Mouse (Mus musculus): ENCODE measurements around the gene Polg2. TPM values are rescaled to one million over a fixed set of nuclear protein-coding genes. Genes with fewer than 3 reads are reported as not detected.
"Not testable (repeated sequence)": the region's sequence is repeated elsewhere in the genome, so short reads cannot be mapped to it uniquely, and the experiment has no call there.

The Polg2 gene
- total RNA-seq, 2 experiments from 2014 or later = 3.1 to 5.0 TPM

DNA sequence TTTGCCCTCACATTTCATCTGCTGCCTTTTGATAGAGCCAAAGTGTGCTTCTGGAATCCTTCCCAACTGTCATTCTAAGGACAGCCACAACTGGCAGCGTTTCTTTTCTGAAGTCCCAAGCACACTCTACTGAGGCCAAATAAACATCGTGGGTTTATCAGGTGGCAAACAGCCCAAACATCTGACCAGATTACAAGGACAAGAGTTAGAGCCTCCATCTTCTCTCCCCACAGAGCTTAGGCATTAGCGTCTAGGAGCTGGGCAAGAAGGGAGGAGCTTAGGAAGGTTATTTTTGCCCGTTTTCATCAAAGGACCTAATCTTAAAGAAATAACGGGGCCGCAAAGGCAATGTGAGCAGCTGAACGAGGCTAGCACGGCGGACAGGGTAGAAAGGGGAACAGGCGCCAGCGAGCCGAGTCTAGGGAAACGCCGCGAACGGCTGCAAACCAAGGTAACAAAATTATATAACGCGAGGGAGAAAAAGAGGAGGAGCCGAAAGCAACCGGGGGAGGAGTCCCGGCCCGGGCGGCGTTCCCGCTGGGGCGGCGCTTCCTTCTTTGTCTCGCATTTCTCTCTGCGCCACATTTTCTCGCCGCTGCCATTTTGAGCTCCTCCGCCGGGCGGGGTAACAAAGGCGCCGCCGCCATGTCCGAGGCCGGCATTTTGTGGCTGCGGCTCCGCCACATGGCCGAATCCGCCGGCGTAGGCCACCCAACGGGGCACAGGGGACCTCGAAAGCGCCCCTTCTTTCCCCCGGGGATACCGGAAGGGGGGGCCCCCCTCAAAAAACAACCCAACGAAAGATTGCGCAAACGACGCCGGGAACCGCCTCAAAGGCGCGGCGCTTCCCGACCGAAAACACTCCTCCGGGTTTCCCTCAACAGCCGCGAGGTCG lies 8.0 kb upstream of the Polg2 start:
- 0 out of 2 replicates have a peak, but pooled peaks have one; percentile 16 for TF ChIP-seq CTCF (conservative IDR thresholded peaks at IDR 0.05)
- DNase-seq (ENCODE audit: low spot score in 2 of 2) = peak; percentile 88 to 91
- Histone ChIP-seq H3K4me3 (peak overlapping the region; percentile 89), H3K27ac (peak overlapping the region; percentile 100)

DNA sequence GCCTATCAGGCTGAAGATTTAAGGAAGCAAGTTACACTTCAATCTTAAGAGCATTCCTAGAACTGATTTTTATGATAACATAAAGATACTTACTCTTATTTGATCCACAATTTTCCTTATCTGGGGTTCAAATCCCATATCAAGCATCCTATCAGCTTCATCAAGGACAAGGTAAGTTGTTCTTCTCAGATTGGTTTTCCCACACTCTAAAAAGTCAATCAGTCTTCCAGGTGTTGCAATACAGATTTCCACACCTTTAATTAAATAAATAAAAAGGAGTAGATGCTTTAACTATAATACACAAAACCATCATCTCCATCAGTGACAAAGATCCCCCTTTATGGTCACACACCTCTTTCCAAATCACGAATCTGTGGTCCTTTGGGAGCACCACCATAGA lies 5.7 kb upstream of the Polg2 start:
- Histone ChIP-seq H3K4me3 (peak overlapping the region; percentile 32), H3K27ac (no peak overlapping the region)
- DNase-seq (ENCODE audit: low spot score in 2 of 2) = no peak
- no peak for TF ChIP-seq CTCF (conservative IDR thresholded peaks at IDR 0.05)

GRCm38 (mm10) chr11:106784476-106784875 lies 5.1 kb upstream of the Polg2 start:
- no peak for TF ChIP-seq CTCF (conservative IDR thresholded peaks at IDR 0.05)
- DNase-seq (ENCODE audit: low spot score in 2 of 2) = no peak
- H3K27ac ChIP-seq = no peak overlapping the region
- H3K4me3 ChIP-seq = no peak overlapping the region; the same call in 1 of the 2 replicates

DNA sequence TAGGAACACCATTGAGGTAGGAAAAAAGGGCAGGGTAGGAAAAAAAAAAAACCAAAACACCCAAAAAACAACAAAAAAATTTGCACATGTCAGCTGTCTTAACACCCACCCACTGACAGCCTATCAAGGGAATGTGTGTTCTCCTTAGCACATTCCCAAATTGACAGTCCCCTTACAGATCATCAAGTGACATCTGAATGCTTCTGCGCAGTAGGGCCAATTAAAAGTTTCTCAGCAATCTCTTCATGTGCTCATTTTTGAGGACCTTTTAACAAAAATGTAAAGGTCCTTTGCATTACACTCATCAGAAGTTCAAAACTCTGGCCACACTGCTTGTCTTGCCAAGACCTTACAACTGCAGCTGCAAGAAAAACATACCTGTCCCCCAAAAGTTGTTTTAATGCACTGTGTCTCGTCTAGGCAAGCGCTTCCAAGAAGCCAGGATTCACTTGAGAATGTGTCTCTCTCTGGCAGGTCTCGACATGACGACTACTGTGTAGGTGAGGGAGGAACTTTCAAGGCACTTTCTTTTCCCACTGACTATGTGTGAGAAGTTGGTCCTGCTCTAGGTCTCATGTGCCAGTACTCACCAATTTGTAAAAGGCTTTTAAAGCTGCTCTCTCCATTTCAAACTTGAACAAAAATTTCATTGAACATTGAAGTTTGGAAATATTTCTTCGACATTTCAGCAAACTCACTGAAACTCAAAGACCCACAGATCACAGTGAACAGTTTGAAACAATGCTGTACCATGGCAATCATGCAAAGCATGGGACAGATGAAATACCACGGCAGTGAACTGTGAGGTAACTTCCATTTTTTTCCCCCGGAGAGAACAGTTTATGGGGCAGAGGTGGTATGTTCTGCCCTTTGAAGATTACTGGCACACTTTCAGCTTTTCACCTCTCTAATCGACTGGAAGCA lies 3.8 kb upstream of the Polg2 start:
- no peak overlapping the region for H3K27ac ChIP-seq
- no peak for DNase-seq (ENCODE audit: low spot score in 2 of 2)
- TF ChIP-seq CTCF (conservative IDR thresholded peaks at IDR 0.05) = no peak
- no peak overlapping the region; the same call in 1 of the 2 replicates for H3K4me3 ChIP-seq

DNA sequence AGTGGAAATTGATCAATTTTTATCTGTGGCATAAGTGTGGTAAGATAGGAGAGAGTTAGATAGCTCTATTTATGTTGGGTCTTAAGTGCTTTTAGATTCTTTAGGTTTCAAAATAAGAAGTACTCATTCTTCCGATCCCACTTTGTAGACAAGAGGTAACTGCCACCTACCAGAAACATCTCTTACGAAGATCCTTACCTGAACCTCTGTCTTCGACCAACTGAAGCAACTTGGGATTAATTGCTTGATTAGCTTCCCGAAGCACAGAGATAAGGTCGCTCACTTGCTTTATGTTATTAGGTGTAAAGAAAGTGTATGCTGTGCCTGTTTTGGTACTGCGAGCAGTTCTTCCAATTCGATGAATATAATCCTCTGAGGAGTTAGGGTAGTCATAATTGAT lies 2.9 kb upstream of the Polg2 start:
- not testable (repeated sequence) for H3K4me3 ChIP-seq; H3K27ac ChIP-seq; DNase-seq (ENCODE audit: low spot score in 2 of 2)

DNA sequence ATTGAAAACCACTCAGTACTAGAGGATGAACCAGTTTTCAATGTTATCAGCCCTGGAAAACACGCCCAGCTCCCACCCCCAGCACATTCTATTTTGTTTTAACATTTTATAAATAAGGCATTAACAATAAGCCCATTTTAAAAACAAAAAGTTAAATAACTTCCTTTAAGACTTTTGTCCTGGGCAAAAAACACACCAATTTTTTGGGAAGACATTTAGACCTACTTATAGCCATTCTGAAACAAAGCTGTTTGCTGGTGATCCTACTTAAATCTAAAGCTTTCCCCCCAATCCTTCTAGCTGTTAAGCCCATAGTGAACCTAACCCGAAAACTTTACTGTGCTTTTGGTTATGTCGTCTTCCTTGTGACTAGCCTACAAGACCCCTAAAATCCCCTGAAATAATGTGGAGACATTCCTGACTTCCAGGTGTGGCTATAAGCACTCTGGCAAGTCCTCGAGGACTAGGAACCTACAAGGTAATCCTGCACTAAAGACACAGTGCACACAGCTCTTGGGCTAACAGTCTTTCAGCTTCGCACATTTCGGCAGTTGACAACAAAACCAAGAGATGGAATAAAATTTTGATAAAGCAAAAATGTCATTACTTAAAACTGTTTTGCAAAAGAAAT lies 1.4 kb upstream of the Polg2 start:
- no peak for TF ChIP-seq CTCF (conservative IDR thresholded peaks at IDR 0.05)
- no peak for DNase-seq (ENCODE audit: low spot score in 2 of 2)
- no peak overlapping the region for H3K27ac ChIP-seq

GRCm38 (mm10) chr11:106780089-106780425 lies 720 bp upstream of the Polg2 start:
- Histone ChIP-seq H3K27ac (peak overlapping the region; percentile 91), H3K4me3 (no peak overlapping the region; the same call in 1 of the 2 replicates)
- TF ChIP-seq CTCF (conservative IDR thresholded peaks at IDR 0.05) = no peak

More for the DNA sequence above, 1.4 kb upstream of the Polg2 start:
- no peak overlapping the region for H3K4me3 ChIP-seq

GRCm38 (mm10) chr11:106778589-106779387 lies 549 bp downstream of the Polg2 start:
- no peak for TF ChIP-seq CTCF (conservative IDR thresholded peaks at IDR 0.05)
- no peak for DNase-seq (ENCODE audit: low spot score in 2 of 2)

More at GRCm38 (mm10) chr11:106780089-106780425, 720 bp upstream of the Polg2 start:
- DNase-seq (ENCODE audit: low spot score in 2 of 2) = no peak

GRCm38 (mm10) chr11:106778132-106778531 lies 1.2 kb downstream of the Polg2 start:
- Histone ChIP-seq H3K4me3 (no peak overlapping the region), H3K27ac (no peak overlapping the region)
- TF ChIP-seq CTCF (conservative IDR thresholded peaks at IDR 0.05) = no peak
- no peak for DNase-seq (ENCODE audit: low spot score in 2 of 2)

More at GRCm38 (mm10) chr11:106778589-106779387, 549 bp downstream of the Polg2 start:
- peak overlapping the region; percentile 90 for H3K4me3 ChIP-seq
- H3K27ac ChIP-seq = peak overlapping the region; percentile 91

GRCm38 (mm10) chr11:106777395-106777794 lies 1.9 kb downstream of the Polg2 start:
- no peak overlapping the region for H3K4me3 ChIP-seq
- no peak for DNase-seq (ENCODE audit: low spot score in 2 of 2)
- TF ChIP-seq CTCF (conservative IDR thresholded peaks at IDR 0.05) = no peak
- H3K27ac ChIP-seq = no peak overlapping the region

- TF ChIP-seq CTCF (conservative IDR thresholded peaks at IDR 0.05) = no peak
- no peak for DNase-seq (ENCODE audit: low spot score in 2 of 2)
- H3K27ac ChIP-seq = no peak overlapping the region
- H3K4me3 ChIP-seq = no peak overlapping the region
Observed at GRCm38 (mm10) chr11:106776960-106777359, 2.4 kb downstream of the Polg2 start.

DNA sequence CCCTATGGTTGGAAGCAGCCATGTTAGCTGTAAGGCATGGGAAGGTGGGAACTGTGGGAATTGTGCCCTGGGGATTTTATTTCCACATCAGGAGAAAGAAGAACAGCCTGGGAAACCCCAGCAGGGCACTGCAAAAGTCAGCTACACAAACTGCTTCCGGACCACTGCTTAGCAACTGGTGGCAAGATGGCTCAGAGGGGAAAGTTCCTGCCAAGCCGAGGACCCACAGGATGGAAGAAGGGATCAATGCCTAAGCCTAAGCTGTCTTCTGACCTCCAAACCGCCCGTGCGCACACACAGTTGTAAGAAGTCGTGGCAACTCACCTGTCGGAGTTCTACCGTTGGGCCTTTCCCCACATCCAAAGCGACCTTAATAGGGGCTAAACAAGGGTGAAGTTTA lies 6.3 kb downstream of the Polg2 start:
- DNase-seq (ENCODE audit: low spot score in 2 of 2) = no peak
- no peak for TF ChIP-seq CTCF (conservative IDR thresholded peaks at IDR 0.05)
- H3K4me3 ChIP-seq = no peak overlapping the region
- no peak overlapping the region for H3K27ac ChIP-seq
